In the genomic region with DNA sequence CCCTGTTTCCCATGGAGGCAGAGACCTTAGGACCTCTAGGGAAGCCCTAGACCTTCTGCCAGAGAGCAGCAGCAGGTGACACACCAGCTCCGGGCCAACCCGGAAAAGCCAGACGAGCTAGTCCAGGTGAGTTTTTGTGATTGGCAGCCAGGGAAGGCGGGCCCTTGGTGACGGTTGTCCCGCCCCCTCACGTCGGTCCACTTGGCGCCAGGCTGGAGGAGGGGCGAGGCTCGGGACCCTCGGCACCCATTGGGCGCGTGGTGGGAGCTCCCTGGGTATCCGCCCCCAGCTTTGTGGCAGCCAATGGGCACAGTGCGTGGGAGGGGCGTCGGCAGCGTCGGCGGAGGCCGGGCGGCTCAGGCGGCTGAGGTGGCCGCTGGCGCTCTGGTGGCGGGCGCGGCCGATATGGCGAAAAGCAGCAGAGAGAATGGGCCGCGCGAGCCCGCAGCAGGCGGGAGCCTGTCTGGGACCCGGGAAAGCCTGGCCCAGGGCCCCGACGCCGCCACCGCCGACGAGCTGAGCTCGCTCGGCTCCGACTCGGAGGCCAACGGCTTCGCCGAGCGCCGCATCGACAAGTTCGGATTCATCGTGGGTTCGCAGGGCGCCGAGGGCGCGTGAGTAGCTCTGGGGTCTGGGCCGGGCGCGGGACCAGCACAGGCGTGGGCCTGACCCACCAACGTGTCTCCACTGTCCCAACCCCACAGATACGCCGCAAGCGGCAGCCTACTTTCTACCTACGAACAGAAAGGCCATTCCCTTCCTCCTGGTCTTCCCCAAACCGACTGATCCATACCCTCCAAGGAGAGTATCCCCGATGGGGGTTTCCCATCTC, we compare ENCODE assay signal across 8 mouse cellular contexts. TPM values are rescaled to one million over a fixed set of nuclear protein-coding genes. Genes with fewer than 3 reads are reported as not detected.
DNase-seq lines count a peak whose midpoint lies in the region; ATAC-seq and TF ChIP-seq lines count a peak whose summit lies in the region.

TSS of gene Tbc1d10a (plus strand) at position 304 of the 832 bp plus-strand sequence.

- peaks cover 15% of the 10 kb centered on the region; the same call in 1 of the 2 replicates for H3K79me2 ChIP-seq in CH12.LX (replicated peaks; ENCODE audit: control insufficient read depth, extremely low read depth, insufficient read depth, poor library complexity, severe bottlenecking)

- peaks cover 10 to 46% of the 10 kb centered on the region in 2 experiments for H3K4me1 ChIP-seq in CH12.LX (ENCODE audit: control insufficient read depth in 1 of 2, insufficient read depth in 2 of 2)
- H3K4me1 ChIP-seq in forebrain, embryonic 11.5 days (replicated peaks; ENCODE audit: control insufficient read depth, insufficient read depth, low read length), result peaks cover 5% of the 10 kb centered on the region
- peaks cover 14% of the 10 kb centered on the region for H3K4me1 ChIP-seq in heart, embryonic 16.5 days (ENCODE audit: control insufficient read depth, insufficient read depth, low read length)
- peaks cover 38% of the 10 kb centered on the region for H3K4me1 ChIP-seq in liver, embryonic 15.5 days (replicated peaks)
- H3K4me1 ChIP-seq in neural tube, embryonic 12.5 days, result peaks cover 10% of the 10 kb centered on the region

- under 1% methylated on average over 70 of the region's 71 CpGs for WGBS in forebrain, embryonic 11.5 days
- under 1% methylated on average over 71 of the region's 71 CpGs for WGBS in heart, embryonic 16.5 days
- under 1% methylated on average over 71 of the region's 71 CpGs for WGBS in liver, embryonic 15.5 days (ENCODE audit: insufficient replicate concordance)
- under 1% methylated on average over 71 of the region's 71 CpGs for WGBS in neural tube, embryonic 12.5 days

- 0 out of 4 replicates have a peak, but pooled peaks of 1 of the 2 experiments have one; percentile 4 for TF ChIP-seq CTCF in CH12.LX (conservative IDR thresholded peaks at IDR 0.05 in 1 of 2, IDR thresholded peaks at IDR 0.05 in 1 of 2; ENCODE audit: low read depth in 2 of 2, low read length in 2 of 2)

- no peak for TF ChIP-seq EP300 in CH12.LX (IDR thresholded peaks at IDR 0.05; ENCODE audit: low read length)

- H3K27ac ChIP-seq in CH12.LX (ENCODE audit: insufficient read depth, low read depth), result no peak within 1 kb of the TSS
- no peak within 1 kb of the TSS for H3K27ac ChIP-seq in forebrain, embryonic 11.5 days (ENCODE audit: low read depth, low read length)
- H3K27ac ChIP-seq in heart, embryonic 16.5 days (ENCODE audit: low read length), result peak within 1 kb of the TSS; percentile 72
- H3K27ac ChIP-seq in liver, embryonic 15.5 days (replicated peaks), result peak within 1 kb of the TSS; percentile 72
- no peak within 1 kb of the TSS for H3K27ac ChIP-seq in neural tube, embryonic 12.5 days

- peak; percentile 88 for TF ChIP-seq POLR2A in CH12.LX (IDR thresholded peaks at IDR 0.05; ENCODE audit: low read depth, low read length)

- H3K36me3 ChIP-seq in CH12.LX (replicated peaks in 1 of 2; ENCODE audit: control insufficient read depth in 1 of 2, insufficient read depth in 1 of 2, low read length in 1 of 2), result peaks cover 13 to 51% of the 10 kb centered on the region in 2 experiments
- peaks cover 3% of the 10 kb centered on the region; the same call in 1 of the 2 replicates for H3K36me3 ChIP-seq in forebrain, embryonic 11.5 days (ENCODE audit: control insufficient read depth, insufficient read depth, low read length)
- peaks cover 2% of the 10 kb centered on the region; the same call in 1 of the 2 replicates for H3K36me3 ChIP-seq in heart, embryonic 16.5 days (ENCODE audit: control insufficient read depth, insufficient read depth)
- peaks cover 16% of the 10 kb centered on the region for H3K36me3 ChIP-seq in liver, embryonic 15.5 days (replicated peaks)
- peaks cover 15% of the 10 kb centered on the region for H3K36me3 ChIP-seq in neural tube, embryonic 12.5 days

- H3K27me3 ChIP-seq in CH12.LX (replicated peaks), result no peaks in the 10 kb centered on the region
- H3K27me3 ChIP-seq in forebrain, embryonic 11.5 days (ENCODE audit: control insufficient read depth, insufficient read depth, low read length), result no peaks in the 10 kb centered on the region
- H3K27me3 ChIP-seq in heart, embryonic 16.5 days (ENCODE audit: control insufficient read depth, insufficient read depth, low read length), result no peaks in the 10 kb centered on the region
- H3K27me3 ChIP-seq in liver, embryonic 15.5 days, result no peaks in the 10 kb centered on the region
- H3K27me3 ChIP-seq in neural tube, embryonic 12.5 days (replicated peaks), result no peaks in the 10 kb centered on the region

- TF ChIP-seq RAD21 in CH12.LX (IDR thresholded peaks at IDR 0.05; ENCODE audit: low read depth, low read length), result no peak; the same call in 1 of the 2 replicates

- dilution Hi-C loops in CH12.LX (cut with MboI; ENCODE audit: extremely low pct_ligation_motif_present, extremely low pct_unique_long_range_greater_than_20kb, low sequenced_read_pairs), result no loop called here

- H3K9ac ChIP-seq in CH12.LX (ENCODE audit: insufficient read depth, low read depth), result peak within 1 kb of the TSS; percentile 84
- H3K9ac ChIP-seq in forebrain, embryonic 11.5 days (ENCODE audit: low read length), result peak within 1 kb of the TSS; percentile 88
- peak within 1 kb of the TSS; percentile 98 for H3K9ac ChIP-seq in heart, embryonic 16.5 days (ENCODE audit: low read length)
- peak within 1 kb of the TSS; percentile 93 for H3K9ac ChIP-seq in liver, embryonic 15.5 days
- peak within 1 kb of the TSS; percentile 87 for H3K9ac ChIP-seq in neural tube, embryonic 12.5 days

- in situ Hi-C loops in CH12.LX (cut with MboI; ENCODE audit: low pct_ligation_motif_present, low pct_unique_long_range_greater_than_20kb, low sequenced_read_pairs), result no loop called here

- peak within 1 kb of the TSS; percentile 68 for H3K4me2 ChIP-seq in CH12.LX (ENCODE audit: insufficient read depth, low read depth, poor library complexity, severe bottlenecking)
- peak within 1 kb of the TSS; percentile 93 for H3K4me2 ChIP-seq in forebrain, embryonic 11.5 days (ENCODE audit: low read depth, low read length, severe bottlenecking)
- peak within 1 kb of the TSS; percentile 95 for H3K4me2 ChIP-seq in heart, embryonic 16.5 days (ENCODE audit: low read depth, low read length)
- peak within 1 kb of the TSS; percentile 98 for H3K4me2 ChIP-seq in liver, embryonic 15.5 days
- peak within 1 kb of the TSS; percentile 90 for H3K4me2 ChIP-seq in neural tube, embryonic 12.5 days (replicated peaks)

- peak; percentile 100 for ATAC-seq in forebrain, embryonic 11.5 days (replicated peaks; ENCODE audit: low FRiP score)
- ATAC-seq in heart, embryonic 16.5 days (replicated peaks; ENCODE audit: extremely low read depth, insufficient read depth, low FRiP score), result peak; percentile 99
- peak; percentile 99 for ATAC-seq in liver, embryonic 15.5 days (ENCODE audit: insufficient read depth)
- peak; percentile 99 for ATAC-seq in neural tube, embryonic 12.5 days (ENCODE audit: low FRiP score, low read depth)

- peak within 1 kb of the TSS; percentile 78 to 83 (median 83) for H3K4me3 ChIP-seq in CH12.LX (replicated peaks in 1 of 3; ENCODE audit: low read depth in 2 of 3, low read length in 2 of 3, poor library complexity in 1 of 3)
- H3K4me3 ChIP-seq in forebrain, embryonic 11.5 days (ENCODE audit: low read depth, low read length), result peak within 1 kb of the TSS; percentile 78
- H3K4me3 ChIP-seq in heart, embryonic 16.5 days (ENCODE audit: low read length), result peak within 1 kb of the TSS; percentile 94
- H3K4me3 ChIP-seq in liver, embryonic 15.5 days (replicated peaks), result peak within 1 kb of the TSS; percentile 86
- peak within 1 kb of the TSS; percentile 83 for H3K4me3 ChIP-seq in neural tube, embryonic 12.5 days

- no peaks in the 10 kb centered on the region for H3K9me3 ChIP-seq in CH12.LX (replicated peaks; ENCODE audit: low read length)
- no peaks in the 10 kb centered on the region for H3K9me3 ChIP-seq in forebrain, embryonic 11.5 days (ENCODE audit: control insufficient read depth, low read length)
- no peaks in the 10 kb centered on the region for H3K9me3 ChIP-seq in heart, embryonic 16.5 days (replicated peaks; ENCODE audit: control insufficient read depth, low read length)
- no peaks in the 10 kb centered on the region for H3K9me3 ChIP-seq in liver, embryonic 15.5 days (replicated peaks)
- H3K9me3 ChIP-seq in neural tube, embryonic 12.5 days, result no peaks in the 10 kb centered on the region

- DNase-seq in CH12.LX (ENCODE audit: extremely low read depth), result peak; percentile 99
- peak; percentile 96 for DNase-seq in c-Kit-positive CD71-positive TER-119-negative erythroid progenitor cells, embryonic 14.5 days (ENCODE audit: low read depth)
- DNase-seq in forebrain, embryonic 11.5 days (ENCODE audit: low spot score), result peak; percentile 99
- DNase-seq in kidney, postnatal 36 days, result peak; percentile 99
- DNase-seq in telencephalon, adult 2 months (ENCODE audit: low read depth, low spot score), result peak; percentile 95

TF ChIP-seq in CH12.LX, 34 proteins besides CTCF, POLR2A, EP300 and RAD21 (continues in another document):
- no peak for TF ChIP-seq MYC (IDR thresholded peaks at IDR 0.05; ENCODE audit: low read depth, low read length)
- TF ChIP-seq PAX5 (IDR thresholded peaks at IDR 0.05; ENCODE audit: low read length), result no peak
- TF ChIP-seq CHD1 (IDR thresholded peaks at IDR 0.05; ENCODE audit: low read depth, low read length), result no peak
- no peak for TF ChIP-seq ZKSCAN1 (IDR thresholded peaks at IDR 0.05; ENCODE audit: borderline replicate concordance, low read depth, low read length)
- TF ChIP-seq CHD2 (IDR thresholded peaks at IDR 0.05; ENCODE audit: low read length), result peak; percentile 86
- TF ChIP-seq ETS1 (conservative IDR thresholded peaks at IDR 0.05; ENCODE audit: low read depth, low read length), result no peak
- TF ChIP-seq MEF2A (IDR thresholded peaks at IDR 0.05; ENCODE audit: borderline replicate concordance, low read depth, low read length), result no peak
- no peak for TF ChIP-seq UBTF (IDR thresholded peaks at IDR 0.05; ENCODE audit: low read depth, low read length)
- TF ChIP-seq ZNF384 (IDR thresholded peaks at IDR 0.05; ENCODE audit: low read depth, low read length), result no peak
- no peak for TF ChIP-seq ZC3H11A (IDR thresholded peaks at IDR 0.05; ENCODE audit: low read depth, low read length)
- TF ChIP-seq HCFC1 (IDR thresholded peaks at IDR 0.05; ENCODE audit: low read depth, low read length), result peak; percentile 58
- TF ChIP-seq JUND (conservative IDR thresholded peaks at IDR 0.05; ENCODE audit: low read depth, low read length), result no peak
- TF ChIP-seq USF1 (IDR thresholded peaks at IDR 0.05; ENCODE audit: low read depth, low read length), result peak; percentile 18

RNA-seq across cellular contexts. Expression of gene Tbc1d10a, which starts in this region (rescaled TPM):
- 30.3 and 37.7 TPM in 2 replicates for total RNA-seq in CH12.LX (2012; rRNA removed)
- 30.9 and 33.9 TPM in 2 replicates for total RNA-seq in CH12.LX (2014; rRNA removed)
- 33.5 and 37.6 TPM in 2 replicates for polyA plus RNA-seq in CH12.LX (2012; ENCODE audit: insufficient read length, low read depth)
- 22.4 and 23.0 TPM in 2 replicates for polyA plus RNA-seq in forebrain, embryonic 11.5 days (2014; fragmentation: Nextera tagmentation; extraction: Ambion mirVana)
- 19.4 and 20.9 TPM in 2 replicates for polyA plus RNA-seq in heart, embryonic 16.5 days (2015; fragmentation: Nextera tagmentation; extraction: Ambion mirVana)
- polyA plus RNA-seq in liver, embryonic 15.5 days (2015; fragmentation: Nextera tagmentation; extraction: Ambion mirVana), result 7.0 TPM in 2 replicates
- polyA plus RNA-seq in neural tube, embryonic 12.5 days (2016; fragmentation: Nextera tagmentation; extraction: Ambion mirVana), result 26.9 and 27.7 TPM in 2 replicates

Comparison
In these comparisons a context has a peak if more than half of its experiments do, and no peak if none do; other contexts are left out.
1. H3K27ac ChIP-seq: peak in heart, embryonic 16.5 days (single experiment) and liver, embryonic 15.5 days (single experiment); none in CH12.LX (single experiment), forebrain, embryonic 11.5 days (single experiment) and neural tube, embryonic 12.5 days (single experiment).
2. Peak in every context shown above with its lines, with median percentiles within 50 percentile points of each other: DNase-seq, H3K4me2 ChIP-seq, H3K4me3 ChIP-seq, H3K9ac ChIP-seq and ATAC-seq.